Mouse (Mus musculus): ENCODE data around the gene Rtel1.

The Rtel1 gene

GRCm38 (mm10) chr2:181326098-181326497 lies 6.6 kb downstream of the Rtel1 start:
- no peak for DNase-seq (ENCODE audit: low read depth, low spot score)

- no peak for DNase-seq (ENCODE audit: low read depth, low spot score)
Observed at GRCm38 (mm10) chr2:181332542-181332941, 13.0 kb downstream of the Rtel1 start.

DNA sequence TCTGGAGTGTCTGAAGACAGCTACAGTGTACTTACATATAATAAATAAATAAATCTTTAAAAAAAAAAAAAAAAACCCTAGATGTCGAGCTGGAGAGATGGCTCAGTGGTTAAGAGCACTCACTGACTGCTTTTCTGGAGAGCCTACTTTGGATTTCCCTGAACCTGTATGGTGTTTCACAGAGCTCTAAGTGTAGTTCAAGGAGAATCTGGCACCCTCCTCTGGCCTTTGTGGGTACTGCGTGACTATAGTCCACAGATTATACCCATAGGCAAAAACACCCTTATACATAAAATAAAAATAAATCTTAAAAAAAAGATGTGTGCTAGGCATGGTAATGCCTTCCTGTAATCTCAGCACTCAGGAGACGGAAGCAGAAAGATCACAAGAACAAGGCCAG lies 14.5 kb downstream of the Rtel1 start:
- peak; percentile 41 for DNase-seq (ENCODE audit: low read depth, low spot score)

DNA sequence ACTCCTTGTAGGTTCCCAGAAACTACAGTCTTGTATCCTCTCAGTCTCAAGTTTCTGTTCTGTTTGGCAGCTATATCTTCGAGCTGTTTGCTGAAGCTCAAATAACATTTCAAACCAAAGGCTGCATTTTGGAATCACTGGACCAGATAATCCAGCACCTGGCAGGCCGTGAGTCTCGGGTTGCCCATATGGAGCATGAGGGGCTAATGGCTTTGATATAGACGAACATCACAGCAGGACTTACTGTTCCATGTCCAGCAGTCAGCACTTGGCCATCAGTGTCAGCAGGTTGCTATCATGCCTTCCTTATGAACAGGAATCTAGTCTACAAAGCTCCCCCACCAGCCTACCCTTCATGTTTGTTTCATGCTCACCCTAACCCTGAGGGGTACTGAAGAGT lies 20.9 kb downstream of the Rtel1 start:
- no peak for DNase-seq (ENCODE audit: low read depth, low spot score)

DNA sequence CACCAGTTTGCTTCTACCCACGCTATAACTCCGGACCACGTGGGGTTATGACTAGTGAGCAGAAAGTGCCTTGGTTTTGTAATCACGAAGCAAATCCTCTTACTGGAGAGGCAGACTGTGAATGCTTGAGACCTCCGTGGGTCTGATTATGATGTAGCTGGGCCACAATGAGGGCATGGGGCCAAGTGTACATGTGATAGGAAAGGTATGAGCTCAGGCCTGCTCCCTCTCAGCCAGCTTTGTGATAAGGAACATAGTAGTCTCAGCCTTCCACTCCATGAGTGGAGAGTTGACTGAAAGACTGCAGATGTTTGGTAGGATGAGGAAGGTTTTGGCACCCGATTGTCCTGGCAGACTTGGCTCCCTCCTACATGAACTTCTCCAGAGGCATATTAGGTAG lies 23.2 kb downstream of the Rtel1 start:
- DNase-seq (ENCODE audit: low read depth, low spot score) = no peak

- DNase-seq (ENCODE audit: low read depth, low spot score) = no peak
Observed at GRCm38 (mm10) chr2:181356780-181357179, 37.2 kb downstream of the Rtel1 start.

DNA sequence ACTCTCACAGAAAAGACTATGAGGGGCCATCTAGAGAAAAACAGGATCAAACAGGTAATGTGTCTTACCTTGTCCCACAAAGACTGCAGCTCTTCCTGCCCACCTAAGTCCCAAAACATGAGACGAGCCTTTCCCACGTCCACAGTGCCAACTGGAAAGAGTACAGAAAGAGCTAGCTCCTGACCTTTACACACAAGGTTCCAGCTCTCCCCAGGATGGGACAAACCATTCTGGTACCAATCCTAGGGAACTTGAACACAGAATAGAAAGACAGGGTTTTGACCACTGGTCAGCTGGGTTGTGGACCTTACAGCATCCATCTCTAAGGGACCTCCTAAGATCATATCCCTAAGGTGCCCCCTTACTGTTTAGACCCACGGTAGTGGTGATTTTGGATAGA lies 44.4 kb downstream of the Rtel1 start:
- DNase-seq (ENCODE audit: low read depth, low spot score) = no peak

GRCm38 (mm10) chr2:181364487-181364859 lies 44.9 kb downstream of the Rtel1 start:
- no peak for DNase-seq (ENCODE audit: low read depth, low spot score)

DNA sequence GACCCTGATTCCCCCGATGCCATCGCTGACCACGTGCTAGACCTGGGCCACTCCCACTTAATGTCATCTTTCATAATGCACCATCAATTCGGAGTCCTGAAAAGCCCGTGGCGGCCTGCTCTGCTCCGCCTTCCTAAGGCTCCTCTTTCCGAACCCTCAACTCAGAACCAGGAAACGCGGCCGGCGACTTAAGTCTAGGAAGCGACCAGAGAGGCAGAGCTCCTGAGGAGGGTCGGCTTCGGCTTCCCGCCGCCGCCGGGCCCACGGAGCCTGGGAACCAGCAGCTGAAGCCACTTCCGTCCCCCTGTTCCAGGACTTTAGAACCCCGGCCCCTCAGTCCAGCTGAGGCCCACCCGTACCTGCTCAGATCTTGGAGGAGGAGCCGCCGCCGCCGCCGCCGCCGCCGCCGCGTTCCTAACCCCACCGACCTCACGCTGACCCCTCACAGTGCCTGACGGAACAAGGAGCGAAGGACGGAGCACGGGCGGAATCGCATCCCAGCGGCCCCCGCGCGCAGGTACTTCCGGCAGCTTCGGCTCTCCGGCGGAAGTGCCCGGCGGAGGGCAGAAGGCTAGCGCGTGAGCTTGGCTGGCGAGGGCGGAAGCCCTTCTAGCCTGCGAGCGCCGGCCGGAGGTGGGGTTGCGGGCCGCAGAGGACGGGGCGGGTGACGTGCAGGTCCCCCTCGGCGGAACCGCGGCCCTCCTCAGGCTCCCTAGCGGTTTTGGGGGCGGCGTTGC lies 45.5 kb downstream of the Rtel1 start, which contains the start of the genes Zgpat and Arfrp1:
Gene Zgpat, plus strand, starts transcription at position 69 of the 737 bp plus-strand sequence.
Gene Arfrp1, minus strand, starts transcription at position 545 of the 737 bp plus-strand sequence.
- DNase-seq (ENCODE audit: low read depth, low spot score) = peak; percentile 73

DNA sequence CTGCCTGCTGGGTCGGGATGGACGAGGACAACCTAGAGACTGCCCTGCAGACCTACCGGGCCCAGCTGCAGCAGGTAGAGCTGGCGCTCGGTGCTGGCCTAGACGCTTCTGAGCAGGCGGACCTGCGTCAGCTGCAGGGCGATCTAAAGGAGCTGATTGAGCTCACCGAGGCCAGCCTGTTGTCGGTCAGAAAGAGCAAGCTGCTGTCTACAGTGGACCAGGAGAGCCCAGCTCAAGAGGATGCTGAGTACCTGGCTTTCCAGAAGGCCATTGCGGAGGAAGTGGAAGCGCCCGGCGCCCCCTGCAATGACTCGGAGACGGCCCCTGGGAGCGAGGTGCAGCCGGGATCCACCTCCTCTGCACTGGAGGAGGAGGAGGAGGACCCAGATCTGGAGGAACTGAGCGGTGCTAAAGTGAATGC lies 46.1 kb downstream of the Rtel1 start:
- peak; percentile 14 for DNase-seq (ENCODE audit: low read depth, low spot score)

GRCm38 (mm10) chr2:181370001-181370400 lies 50.5 kb downstream of the Rtel1 start:
- no peak for DNase-seq (ENCODE audit: low read depth, low spot score)

GRCm38 (mm10) chr2:181375787-181376186 lies 56.2 kb downstream of the Rtel1 start:
- peak; percentile 13 for DNase-seq (ENCODE audit: low read depth, low spot score)

DNA sequence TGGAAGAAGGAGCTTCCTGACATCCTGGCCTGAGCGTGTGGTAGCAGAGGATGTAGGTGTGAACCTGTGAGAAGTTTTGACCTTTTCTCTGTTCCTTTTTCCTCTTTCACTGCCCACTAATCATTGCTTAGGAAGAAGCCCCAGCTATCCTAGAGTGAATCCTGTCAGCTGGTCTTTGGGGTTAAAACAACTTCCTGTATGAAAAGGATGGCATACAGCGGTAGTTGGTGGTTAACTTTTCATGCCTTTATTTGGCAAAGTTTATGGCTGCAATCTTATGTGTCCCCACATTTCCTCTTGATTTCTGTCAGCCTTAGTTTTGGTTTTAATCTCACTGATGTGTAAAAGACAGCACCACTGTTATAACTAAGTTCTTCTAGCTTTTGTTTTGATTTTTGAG lies 57.7 kb downstream of the Rtel1 start:
- no peak for DNase-seq (ENCODE audit: low read depth, low spot score)

DNA sequence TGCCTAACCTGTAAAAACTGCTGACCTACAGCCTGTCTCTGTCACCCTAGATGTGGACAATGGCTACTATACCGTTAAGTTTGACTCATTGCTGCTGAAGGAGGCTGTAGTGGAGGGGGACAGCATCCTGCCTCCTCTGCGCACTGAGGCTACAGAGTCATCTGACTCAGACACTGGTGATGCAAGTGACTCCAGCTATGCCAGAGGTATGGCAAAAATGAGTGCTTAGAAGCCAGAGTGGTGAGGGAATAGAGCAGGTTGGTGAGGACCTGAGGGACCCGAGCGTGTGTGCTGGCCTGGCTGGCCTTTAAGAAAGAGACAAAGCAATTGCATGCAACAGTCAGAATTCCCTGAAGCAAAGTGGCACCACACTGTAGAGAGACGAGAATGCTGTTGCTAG lies 59.2 kb downstream of the Rtel1 start:
- DNase-seq (ENCODE audit: low read depth, low spot score) = no peak

DNA sequence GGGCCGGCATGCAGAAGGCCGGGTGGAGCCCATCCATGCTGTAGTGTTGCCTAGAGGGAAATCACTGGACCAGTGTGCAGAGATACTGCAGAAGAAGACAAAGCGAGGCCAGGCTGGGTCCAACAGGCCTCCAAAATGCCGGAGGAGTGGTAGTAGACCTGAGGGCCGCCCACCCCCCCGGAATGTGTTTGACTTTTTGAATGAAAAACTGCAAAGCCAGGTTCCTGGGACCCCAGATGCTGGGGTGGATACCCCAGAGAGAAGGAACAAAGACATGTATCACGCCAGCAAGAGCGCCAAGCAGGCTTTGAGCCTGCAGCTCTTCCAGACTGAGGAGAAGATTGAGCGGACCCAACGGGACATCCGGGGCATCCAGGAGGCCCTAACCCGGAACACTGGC lies 60.2 kb downstream of the Rtel1 start, which contains the start of gene Lime1:
Gene Lime1, plus strand, starts transcription at position 301 of the 400 bp plus-strand sequence.
- DNase-seq (ENCODE audit: low read depth, low spot score) = no peak

DNA sequence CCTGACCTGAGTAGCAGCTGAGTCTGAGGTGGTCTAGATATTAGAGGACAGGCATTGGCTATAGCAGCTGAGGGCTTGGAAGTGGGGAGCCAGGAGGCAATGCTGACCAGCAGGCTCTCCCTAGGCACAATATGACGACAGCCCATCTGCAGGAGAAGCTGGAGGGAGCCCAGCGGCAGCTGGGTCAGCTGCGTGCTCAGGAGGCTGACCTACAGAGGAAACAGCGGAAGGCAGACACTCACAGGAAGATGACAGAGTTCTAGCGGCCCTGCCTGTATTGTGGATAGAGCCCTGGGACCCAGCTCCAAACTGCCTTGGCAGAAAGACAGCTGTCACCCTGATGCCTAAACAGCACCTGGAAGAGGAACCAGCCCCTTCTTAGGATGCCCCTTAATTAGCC lies 60.7 kb downstream of the Rtel1 start:
- no peak for DNase-seq (ENCODE audit: low read depth, low spot score)

DNA sequence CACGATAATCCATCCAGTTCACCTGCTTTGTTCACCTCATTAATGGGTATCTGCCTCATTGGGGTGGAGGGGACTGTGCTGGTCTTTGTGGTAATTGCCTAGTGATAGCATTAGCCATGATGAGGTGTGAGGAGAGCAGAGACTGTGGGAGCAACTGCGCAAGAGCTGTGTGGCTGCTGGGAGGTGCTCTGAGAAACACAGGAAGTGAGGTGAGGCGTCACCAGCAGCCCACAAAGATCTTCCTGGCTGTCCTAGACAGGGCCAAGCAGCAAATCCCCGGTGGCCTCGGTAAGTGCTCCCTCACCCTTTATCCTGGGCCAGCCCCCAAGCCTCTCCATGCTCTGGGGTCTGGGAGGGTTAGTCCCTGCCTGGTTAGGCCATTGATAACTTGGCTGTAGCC lies 61.6 kb downstream of the Rtel1 start:
- DNase-seq (ENCODE audit: low read depth, low spot score) = no peak

DNA sequence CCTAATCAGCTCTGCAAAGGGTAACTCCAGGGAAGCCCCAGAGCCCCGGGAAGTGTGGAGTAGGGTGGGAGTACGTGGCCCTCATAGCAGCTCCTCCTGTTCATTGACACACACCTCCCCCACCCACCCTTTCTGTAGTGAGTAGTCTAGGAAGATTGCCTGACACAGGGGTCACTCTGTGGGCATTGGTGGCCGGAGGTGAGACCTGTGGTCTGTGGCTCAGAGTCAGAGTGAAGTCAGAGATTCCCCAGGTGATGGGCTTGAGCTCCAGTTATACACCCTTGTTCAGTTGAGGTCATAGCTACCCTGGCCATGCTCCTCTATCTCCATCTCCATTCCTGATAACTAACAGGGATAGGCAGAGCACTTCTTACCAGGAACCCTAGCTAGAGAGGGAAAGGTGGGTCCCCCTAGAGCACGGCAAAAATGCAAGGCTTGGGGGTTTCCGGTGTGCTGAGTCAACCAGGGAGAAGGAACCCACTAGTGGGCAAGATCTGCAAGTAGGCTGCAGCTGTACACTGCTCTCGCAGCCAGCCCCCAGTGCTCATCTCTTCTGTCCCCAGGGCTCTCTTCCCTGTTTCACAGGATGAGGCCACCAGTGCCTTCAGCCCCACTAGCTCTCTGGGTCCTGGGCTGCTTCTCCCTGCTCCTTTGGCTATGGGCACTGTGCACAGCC lies 62.2 kb downstream of the Rtel1 start:
- DNase-seq (ENCODE audit: low read depth, low spot score) = no peak

GRCm38 (mm10) chr2:181384463-181384862 lies 64.9 kb downstream of the Rtel1 start:
- no peak for DNase-seq (ENCODE audit: low read depth, low spot score)

DNA sequence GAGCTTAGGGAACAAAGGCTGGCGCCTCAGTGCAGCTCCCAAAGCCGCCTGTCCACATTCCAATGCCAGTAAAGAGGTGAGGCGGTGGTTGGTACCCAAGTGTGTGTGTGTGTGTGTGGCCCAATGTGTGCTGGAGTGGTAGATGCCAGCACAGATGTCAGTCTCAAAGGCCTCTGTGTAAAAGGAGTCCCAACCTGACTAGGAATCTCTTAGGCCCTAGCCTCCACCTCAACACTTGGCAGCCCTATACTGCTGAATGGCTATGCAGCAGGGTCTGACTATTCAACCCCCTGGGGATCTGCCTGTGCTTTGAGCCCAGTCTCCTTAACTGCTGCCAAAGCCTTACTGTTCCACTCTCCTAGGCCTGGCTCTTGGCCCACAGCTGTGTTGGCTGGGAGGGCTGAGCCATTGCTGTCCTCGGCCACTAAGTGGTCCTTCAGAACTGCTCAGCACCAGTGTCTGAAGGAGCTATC lies 65.4 kb downstream of the Rtel1 start:
- DNase-seq (ENCODE audit: low read depth, low spot score) = no peak

DNA sequence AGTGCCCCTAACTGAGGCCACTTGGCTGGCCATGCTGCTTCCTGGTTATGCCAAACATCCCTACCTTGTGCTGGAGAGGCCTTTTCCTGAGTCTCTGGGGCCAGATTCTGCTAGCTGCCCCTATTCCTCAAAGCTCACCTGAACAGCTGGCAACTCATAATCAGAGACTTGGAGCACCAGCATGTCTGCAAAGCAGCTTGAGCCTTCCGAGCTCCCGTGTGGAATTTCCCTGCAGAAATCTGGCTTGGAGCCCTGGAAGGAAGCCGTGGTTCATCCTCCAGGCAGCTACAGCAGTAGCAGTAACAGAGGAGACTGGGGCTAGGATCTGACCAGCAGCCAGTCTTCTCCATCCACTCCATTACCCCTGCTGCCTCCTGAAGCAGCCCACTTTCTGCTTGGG lies 66.3 kb downstream of the Rtel1 start:
- no peak for DNase-seq (ENCODE audit: low read depth, low spot score)

DNA sequence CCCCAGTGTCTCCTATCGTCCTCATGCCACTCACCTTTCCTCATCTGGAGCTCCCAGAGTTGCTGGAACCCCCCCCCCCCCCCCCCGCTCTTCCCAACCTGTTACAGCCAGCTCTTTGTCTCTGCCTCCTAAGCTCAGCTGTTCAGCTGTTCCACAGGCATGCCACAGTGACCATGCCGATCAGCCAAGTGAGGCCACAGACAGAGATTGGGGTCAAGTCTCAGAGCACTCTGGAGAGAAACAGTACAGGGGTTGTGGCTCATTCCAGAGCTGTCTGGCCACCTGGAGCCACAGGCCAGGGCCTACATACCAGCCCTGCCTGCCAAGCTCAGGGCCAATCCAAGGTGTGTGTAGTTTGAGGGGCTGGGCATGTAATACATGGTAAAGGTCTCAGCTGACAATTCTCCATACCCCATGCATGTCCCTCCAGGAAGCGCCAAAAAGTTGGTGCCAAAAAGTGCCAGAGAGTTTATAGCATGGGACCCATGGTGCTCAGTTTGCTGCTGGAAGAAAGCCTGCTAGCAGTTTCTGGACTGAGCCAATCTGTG lies 67.2 kb downstream of the Rtel1 start:
- DNase-seq (ENCODE audit: low read depth, low spot score) = no peak
